Mouse (Mus musculus) liver, embryonic 16.5 days (tissue): Measurements from ENCODE around the gene Tyk2. TPM values are rescaled to one million over a fixed set of nuclear protein-coding genes. Genes with fewer than 3 reads are reported as not detected.

Source experiments
- ATAC-seq: fragments of 200-750 bp; cut with Nextera tagmentation; 2 replicates; pipeline ENCODE4 v1.8.0; 2017; ENCODE audit warnings: low read depth, mild to moderate bottlenecking, moderate number of reproducible peaks, moderate library complexity
- H3K27ac ChIP-seq: fragments of 300-500 bp; sonication (generic); 2 replicates; pipeline ENCODE4 v1.5.1; 2014; ENCODE audit warnings: mild to moderate bottlenecking, low read length
- H3K27me3 ChIP-seq: fragments of 300-500 bp; sonication (generic); 2 replicates; pipeline ENCODE4 v1.6.1; 2014; ENCODE audit warnings: low read depth, low read length, mixed read lengths; ENCODE audit not compliant: control insufficient read depth, insufficient read depth
- H3K36me3 ChIP-seq: fragments of 300-500 bp; sonication (generic); 2 replicates; pipeline ENCODE4 v1.6.1; 2014; ENCODE audit warnings: mild to moderate bottlenecking; ENCODE audit not compliant: control insufficient read depth, insufficient read depth
- H3K4me1 ChIP-seq: fragments of 300-500 bp; sonication (generic); 2 replicates; pipeline ENCODE4 v1.6.1; 2014; ENCODE audit warnings: low read depth, low read length, mixed read lengths; ENCODE audit not compliant: control insufficient read depth
- H3K4me2 ChIP-seq: fragments of 300-500 bp; sonication (generic); 2 replicates; pipeline ENCODE4 v1.6.1; 2014; ENCODE audit warnings: low read depth, low read length, mixed read lengths
- H3K4me3 ChIP-seq: fragments of 300-500 bp; sonication (generic); 2 replicates; pipeline ENCODE4 v1.5.1; 2014; ENCODE audit warnings: low read depth, mild to moderate bottlenecking, low read length
- H3K9ac ChIP-seq: fragments of 300-500 bp; sonication (generic); 2 replicates; pipeline ENCODE4 v1.6.1; 2014; ENCODE audit warnings: low read depth, low read length
- H3K9me3 ChIP-seq: fragments of 300-500 bp; sonication (generic); replicated peaks from 2 replicates; pipeline ENCODE4 v1.6.1; 2016; ENCODE audit warnings: low read length; ENCODE audit not compliant: control insufficient read depth
- WGBS: fragments of 180-500 bp; shearing (Covaris S2); extraction: QIAGEN DNeasy Blood & Tissue Kit; methylation state at CpG from one replicate; pipeline ENCODE4 v1.1.7; 2014; ENCODE audit not compliant: insufficient replicate concordance; 5-methylcytosine and 5-hydroxymethylcytosine counted together
- polyA plus RNA-seq: library from polyadenylated mRNA; unstranded; fragments of >200 nt; fragmentation: Nextera tagmentation; extraction: Ambion mirVana; gene quantifications from 2 replicates; pipeline ENCODE4 v1.2.1, GENCODE M21; 2015

The Tyk2 gene
- polyA plus RNA-seq = 8.0 and 8.9 TPM in 2 replicates

- Histone ChIP-seq H3K27ac (0 out of 2 replicates have a peak within 1 kb of the TSS, but pooled peaks have one; percentile 31), H3K27me3 (no peaks in the 10 kb centered on the region), H3K4me2 (peak within 1 kb of the TSS; percentile 81), H3K9ac (peak within 1 kb of the TSS; percentile 70), H3K9me3 (no peaks in the 10 kb centered on the region), H3K4me1 (peaks cover 14% of the 10 kb centered on the region), H3K4me3 (peak within 1 kb of the TSS; percentile 76), H3K36me3 (peaks cover 4% of the 10 kb centered on the region; the same call in 1 of the 2 replicates)
- 7% methylated on average over 37 of the region's 37 CpGs for WGBS
- ATAC-seq = peak; percentile 95
Measured at GRCm38 (mm10) chr9:21131059-21131956, at the start of gene Tyk2. Gene Tyk2 (minus strand): TSS chr9:21131243.

- Histone ChIP-seq H3K27me3 (no peaks in the 10 kb centered on the region), H3K9me3 (no peaks in the 10 kb centered on the region), H3K4me2 (no peak overlapping the region), H3K9ac (no peak overlapping the region), H3K27ac (no peak overlapping the region), H3K4me3 (no peak overlapping the region), H3K36me3 (no peaks in the 10 kb centered on the region), H3K4me1 (peaks cover 31% of the 10 kb centered on the region)
- ATAC-seq = no peak
- 30% methylated on average over 1 of the region's 1 CpGs for WGBS
Measured at GRCm38 (mm10) chr9:21180841-21181240, 49.8 kb upstream of the Tyk2 start.

- WGBS = 56% methylated on average over 4 of the region's 4 CpGs
- Histone ChIP-seq H3K27me3 (no peaks in the 10 kb centered on the region), H3K4me2 (no peak overlapping the region), H3K4me3 (no peak overlapping the region), H3K36me3 (no peaks in the 10 kb centered on the region), H3K4me1 (peaks cover 31% of the 10 kb centered on the region), H3K27ac (no peak overlapping the region), H3K9me3 (no peaks in the 10 kb centered on the region), H3K9ac (no peak overlapping the region)
- no peak for ATAC-seq
Measured at GRCm38 (mm10) chr9:21180402-21180801, 49.4 kb upstream of the Tyk2 start.

GRCm38 (mm10) chr9:21172364-21172763, 41.3 kb upstream of the Tyk2 start:
- no peak overlapping the region for H3K4me3 ChIP-seq
- no peak overlapping the region for H3K9ac ChIP-seq
- H3K4me2 ChIP-seq = no peak overlapping the region
- no peaks in the 10 kb centered on the region for H3K9me3 ChIP-seq
- H3K4me1 ChIP-seq = peaks cover 18% of the 10 kb centered on the region
- H3K27ac ChIP-seq = no peak overlapping the region
- 34% methylated on average over 6 of the region's 6 CpGs for WGBS
- no peaks in the 10 kb centered on the region for H3K36me3 ChIP-seq
- ATAC-seq = no peak
- H3K27me3 ChIP-seq = no peaks in the 10 kb centered on the region

GRCm38 (mm10) chr9:21169157-21169556, 38.1 kb upstream of the Tyk2 start:
- Histone ChIP-seq H3K36me3 (no peaks in the 10 kb centered on the region), H3K27me3 (peaks cover 30% of the 10 kb centered on the region), H3K4me2 (peak overlapping the region; percentile 74; the same call in 1 of the 2 replicates), H3K4me3 (no peak overlapping the region), H3K9ac (0 out of 2 replicates have a peak overlapping the region, but pooled peaks have one; percentile 2), H3K4me1 (peaks cover 42% of the 10 kb centered on the region), H3K9me3 (no peaks in the 10 kb centered on the region), H3K27ac (peak overlapping the region; percentile 85; the same call in 1 of the 2 replicates)
- WGBS = 11% methylated on average over 1 of the region's 1 CpGs
- ATAC-seq = no peak

- ATAC-seq = peak; percentile 76
- peak overlapping the region; percentile 57 for H3K4me3 ChIP-seq
- no peaks in the 10 kb centered on the region for H3K36me3 ChIP-seq
- WGBS = 2% methylated on average over 30 of the region's 30 CpGs
- no peaks in the 10 kb centered on the region for H3K9me3 ChIP-seq
- peak overlapping the region; percentile 44 for H3K9ac ChIP-seq
- peak overlapping the region; percentile 74 for H3K4me2 ChIP-seq
- H3K27ac ChIP-seq = peak overlapping the region; percentile 85
- H3K27me3 ChIP-seq = peaks cover 38% of the 10 kb centered on the region
- H3K4me1 ChIP-seq = peaks cover 47% of the 10 kb centered on the region
Measured at GRCm38 (mm10) chr9:21168161-21169123, 37.4 kb upstream of the Tyk2 start.

GRCm38 (mm10) chr9:21167140-21168097, 36.4 kb upstream of the Tyk2 start:
- Histone ChIP-seq H3K27me3 (peaks cover 47% of the 10 kb centered on the region), H3K4me2 (peak overlapping the region; percentile 74), H3K36me3 (no peaks in the 10 kb centered on the region), H3K4me3 (peak overlapping the region; percentile 57), H3K27ac (peak overlapping the region; percentile 85), H3K9ac (peak overlapping the region; percentile 44; the same call in 1 of the 2 replicates), H3K9me3 (no peaks in the 10 kb centered on the region), H3K4me1 (peaks cover 47% of the 10 kb centered on the region)
- WGBS = 31% methylated on average over 10 of the region's 10 CpGs
- ATAC-seq = peak; percentile 33; the same call in 1 of the 2 replicates

GRCm38 (mm10) chr9:21166516-21166915, 35.5 kb upstream of the Tyk2 start:
- H3K9me3 ChIP-seq = no peaks in the 10 kb centered on the region
- peak overlapping the region; percentile 53; the same call in 1 of the 2 replicates for H3K4me3 ChIP-seq
- 31% methylated on average over 3 of the region's 3 CpGs for WGBS
- no peak overlapping the region for H3K27ac ChIP-seq
- no peaks in the 10 kb centered on the region for H3K36me3 ChIP-seq
- H3K4me1 ChIP-seq = peaks cover 52% of the 10 kb centered on the region
- peaks cover 56% of the 10 kb centered on the region for H3K27me3 ChIP-seq
- peak overlapping the region; percentile 61; the same call in 1 of the 2 replicates for H3K4me2 ChIP-seq
- no peak overlapping the region for H3K9ac ChIP-seq
- no peak for ATAC-seq
